Mouse (Mus musculus) heart, embryonic 14.5 days (tissue): ENCODE results near the gene Rab12. TPM values are rescaled to one million over a fixed set of nuclear protein-coding genes. Genes with fewer than 3 reads are reported as not detected.

ENCODE experiments used
- ATAC-seq: fragments of 200-750 bp; cut with Nextera tagmentation; 2 replicates; pipeline ENCODE4 v1.8.0; 2017; ENCODE audit warnings: low read depth, moderate TSS enrichment; ENCODE audit not compliant: insufficient number of reproducible peaks, insufficient read depth, low FRiP score
- H3K27ac ChIP-seq, 2 experiments: fragments of 200-500 bp in 1 of 2; fragments of 300-500 bp in 1 of 2; sonication (generic) in 1 of 2; replicated peaks in 1 of 2; 2 replicates each; pipeline ENCODE4 v1.5.1; 2012 to 2014; ENCODE audit warnings: low read depth in 2 of 2, low read length in 2 of 2, control low read depth in 1 of 2, mild to moderate bottlenecking in 1 of 2, mixed read lengths in 1 of 2; ENCODE audit not compliant: control insufficient read depth in 1 of 2, insufficient read depth in 1 of 2
- H3K27me3 ChIP-seq: fragments of 300-500 bp; sonication (generic); 2 replicates; pipeline ENCODE4 v1.6.1; 2014; ENCODE audit warnings: mild to moderate bottlenecking, low read length, control low read depth; ENCODE audit not compliant: control insufficient read depth, insufficient read depth
- H3K36me3 ChIP-seq: fragments of 300-500 bp; sonication (generic); 2 replicates; pipeline ENCODE4 v1.6.1; 2014; ENCODE audit warnings: mild to moderate bottlenecking, control low read depth, low read length, mixed read lengths; ENCODE audit not compliant: control insufficient read depth, insufficient read depth
- H3K4me1 ChIP-seq, 2 experiments: fragments of 200-500 bp in 1 of 2; fragments of 300-500 bp in 1 of 2; sonication (generic) in 1 of 2; 2 replicates each; pipeline ENCODE4 v1.6.1; 2012 to 2014; ENCODE audit warnings: low read length in 2 of 2, control low read depth in 1 of 2, mixed read lengths in 1 of 2; ENCODE audit not compliant: control insufficient read depth in 2 of 2, insufficient read depth in 2 of 2
- H3K4me2 ChIP-seq: fragments of 300-500 bp; sonication (generic); 2 replicates; pipeline ENCODE4 v1.6.1; 2014; ENCODE audit warnings: mild to moderate bottlenecking, low read length
- H3K4me3 ChIP-seq, 2 experiments: fragments of 200-500 bp in 1 of 2; fragments of 300-500 bp in 1 of 2; sonication (generic) in 1 of 2; 2 replicates each; pipeline ENCODE4 v1.5.1; 2012 to 2014; ENCODE audit warnings: low read length in 2 of 2, mild to moderate bottlenecking in 2 of 2, control low read depth in 1 of 2, low read depth in 1 of 2, moderate library complexity in 1 of 2; ENCODE audit not compliant: control insufficient read depth in 1 of 2, insufficient read depth in 1 of 2
- H3K9ac ChIP-seq: fragments of 300-500 bp; sonication (generic); 2 replicates; pipeline ENCODE4 v1.6.1; 2014; ENCODE audit warnings: mild to moderate bottlenecking, low read length
- H3K9me3 ChIP-seq: fragments of 300-500 bp; sonication (generic); 2 replicates; pipeline ENCODE4 v1.6.1; 2016; ENCODE audit warnings: low read length, control low read depth; ENCODE audit not compliant: control insufficient read depth
- WGBS: fragments of 180-500 bp; shearing (Covaris S2); extraction: QIAGEN DNeasy Blood & Tissue Kit; methylation state at CpG from one replicate; pipeline ENCODE4 v1.1.7; 2014; 5-methylcytosine and 5-hydroxymethylcytosine counted together
- polyA plus RNA-seq: library from polyadenylated mRNA; unstranded; fragments of >200 nt; fragmentation: Nextera tagmentation; extraction: Ambion mirVana; gene quantifications from 2 replicates; pipeline ENCODE4 v1.2.1, GENCODE M21; 2014

Rab12 gene
- polyA plus RNA-seq, 1 experiment from 2014 or later, result 74.2 TPM

GRCm38 (mm10) chr17:66446196-66447006 lies 73.1 kb downstream of the Rab12 start:
- Histone ChIP-seq H3K9me3 (no peaks in the 10 kb centered on the region), H3K4me1 (peaks cover 7 to 16% of the 10 kb centered on the region in 2 experiments; a peak in 3 of 4 replicates), H3K4me3 (no peak overlapping the region), H3K4me2 (no peak overlapping the region), H3K27ac (no peak overlapping the region), H3K9ac (no peak overlapping the region), H3K36me3 (no peaks in the 10 kb centered on the region), H3K27me3 (peaks cover 20% of the 10 kb centered on the region; the same call in 1 of the 2 replicates)
- no peak for ATAC-seq
- 72% methylated on average over 7 of the region's 7 CpGs for WGBS

Other genes with a start within 250 kb of the Rab12 start
- gene Mtcl1, start 70.0 kb downstream of the Rab12 start, polyA plus RNA-seq, result 1.0 and 1.1 TPM in 2 replicates
- gene Themis3, start 74.9 kb upstream of the Rab12 start, polyA plus RNA-seq, result not detected in 2 replicates